Mouse (Mus musculus): ENCODE measurements around the gene Bax.

Gene Bax

GRCm38 (mm10) chr7:45456721-45457203 is 9.9 kb downstream of the Bax start:
- DNase-seq (ENCODE audit: low read depth, low spot score): no peak

DNA sequence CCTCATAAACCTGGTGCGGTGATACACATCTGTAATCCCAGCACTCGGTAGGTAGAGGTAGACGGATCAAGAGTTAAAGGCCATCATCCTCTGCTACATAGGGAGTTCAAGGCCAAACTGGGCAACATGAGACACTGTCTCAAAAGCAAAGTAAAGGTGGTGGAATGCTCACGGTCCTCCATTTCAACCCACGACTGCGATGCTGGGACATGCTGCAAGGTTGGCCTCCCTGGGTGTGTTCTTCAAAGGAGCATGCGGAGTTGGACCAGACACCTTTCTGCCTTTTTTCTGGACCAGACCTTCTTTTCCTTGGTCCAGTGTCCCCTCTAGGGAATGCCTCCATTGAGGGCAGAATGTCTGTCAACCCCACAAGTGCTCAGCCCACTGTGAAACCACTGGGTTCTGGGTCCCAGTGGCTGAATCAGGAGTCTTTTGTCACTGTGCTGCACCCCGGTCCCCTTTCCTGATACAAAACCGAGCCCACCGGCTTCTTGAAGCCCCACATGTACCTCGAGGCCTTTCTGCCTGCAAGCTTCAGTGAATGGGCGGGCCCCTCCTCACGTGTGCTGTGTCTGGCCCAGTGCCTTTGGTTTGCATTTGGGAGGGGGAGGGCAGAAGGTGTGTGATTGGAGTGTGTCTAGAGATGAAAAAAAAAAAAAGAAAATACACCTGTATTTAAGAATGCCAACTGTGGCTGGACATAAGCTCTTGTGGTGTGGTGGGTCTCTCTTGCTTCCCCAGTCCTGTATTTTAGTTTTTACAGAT is 10.6 kb downstream of the Bax start:
- no peak for DNase-seq (ENCODE audit: low read depth, low spot score)

- no peak for DNase-seq (ENCODE audit: low read depth, low spot score)
Observed at GRCm38 (mm10) chr7:45454971-45455370, 11.7 kb downstream of the Bax start.

DNA sequence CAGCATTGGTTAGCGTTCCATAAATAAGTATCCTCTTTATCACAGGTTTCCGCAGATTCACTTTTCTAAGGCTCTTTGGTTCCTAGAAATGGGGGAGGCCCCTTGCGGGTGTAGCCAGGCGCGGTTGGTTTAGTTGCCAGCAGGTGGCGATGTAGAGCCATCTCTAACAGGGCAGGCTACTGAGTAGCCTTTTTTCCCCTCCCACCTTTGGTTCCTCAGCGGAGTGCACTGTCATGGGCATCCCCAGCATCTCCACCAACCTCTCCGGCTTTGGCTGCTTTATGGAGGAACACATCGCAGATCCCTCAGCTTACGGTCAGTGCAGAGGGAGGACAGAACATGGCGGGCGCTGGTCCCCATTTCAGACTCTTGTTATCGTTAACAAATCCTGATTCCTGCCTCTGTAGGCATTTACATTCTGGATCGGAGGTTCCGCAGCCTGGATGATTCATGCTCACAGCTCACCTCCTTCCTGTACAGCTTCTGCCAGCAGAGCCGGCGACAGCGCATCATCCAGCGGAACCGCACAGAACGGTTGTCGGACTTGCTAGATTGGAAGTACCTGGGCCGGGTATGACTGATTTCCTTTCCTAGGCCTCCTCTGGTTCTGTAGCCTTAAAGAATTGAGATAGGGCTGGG is 15.2 kb downstream of the Bax start:
- peak; percentile 72 for DNase-seq (ENCODE audit: low read depth, low spot score)

DNA sequence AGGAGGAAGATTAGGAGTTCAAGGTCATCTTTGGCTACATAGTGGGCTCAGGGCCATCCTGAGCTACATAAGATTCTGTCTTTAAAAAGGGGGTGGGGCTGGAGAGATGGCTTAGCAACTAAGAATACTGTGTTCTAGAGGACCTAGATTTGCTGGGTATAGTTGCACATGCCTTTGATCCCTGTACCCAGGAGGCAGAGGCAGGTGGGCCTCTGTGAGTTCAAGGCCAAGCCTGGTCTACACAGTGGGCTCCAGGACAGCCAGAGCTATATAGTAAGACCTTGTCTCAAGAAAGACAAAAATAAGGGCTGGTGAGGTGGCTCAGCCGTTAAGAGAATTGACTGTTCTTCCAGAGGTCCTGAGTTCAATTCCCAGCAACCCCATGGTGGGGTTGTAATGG is 16.7 kb downstream of the Bax start:
- no peak for DNase-seq (ENCODE audit: low read depth, low spot score)

- DNase-seq (ENCODE audit: low read depth, low spot score): no peak
Observed at GRCm38 (mm10) chr7:45447325-45447990, 19.2 kb downstream of the Bax start.

GRCm38 (mm10) chr7:45446589-45446988 is 20.1 kb downstream of the Bax start:
- no peak for DNase-seq (ENCODE audit: low read depth, low spot score)

GRCm38 (mm10) chr7:45443526-45444420 is 22.9 kb downstream of the Bax start:
- DNase-seq (ENCODE audit: low read depth, low spot score): no peak

DNA sequence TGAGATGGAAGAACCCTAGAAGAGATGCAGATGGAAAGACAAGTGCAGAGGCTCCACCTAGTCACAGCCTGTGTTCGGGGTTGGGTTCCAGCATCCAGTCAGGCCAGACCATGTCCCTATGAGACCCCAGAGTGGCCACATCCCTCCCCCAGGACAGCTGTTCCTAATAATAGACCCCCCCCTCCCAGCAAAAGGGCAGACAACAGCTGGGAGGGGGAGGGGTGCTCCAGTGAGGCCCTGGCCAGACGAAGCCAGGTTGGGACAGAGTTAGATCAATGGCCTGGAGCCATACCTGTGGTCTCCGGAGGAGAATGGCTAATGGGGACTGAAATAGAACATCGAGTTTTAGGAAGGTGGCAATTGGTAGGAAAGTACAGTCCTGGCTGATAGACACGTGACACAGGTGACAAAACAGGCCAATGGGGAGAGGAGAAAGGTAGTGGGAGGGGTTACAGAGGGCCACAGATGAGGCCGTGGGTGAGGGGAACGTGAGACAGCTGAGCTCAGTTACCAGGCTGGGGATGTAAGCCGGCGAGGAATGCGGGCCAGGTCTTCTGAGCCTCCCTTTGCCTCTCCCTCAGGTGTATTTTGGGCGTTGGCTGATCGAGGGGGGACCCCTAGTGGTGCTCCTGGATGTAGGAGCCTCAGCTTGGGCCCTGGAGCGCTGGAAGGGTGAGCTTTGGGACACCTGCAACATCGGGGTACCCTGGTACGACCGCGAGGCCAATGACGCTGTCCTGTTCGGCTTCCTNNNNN is 29.0 kb downstream of the Bax start, which contains the start of gene Ruvbl2:
Gene Ruvbl2 (minus strand): TSS at position 576 of the 756 bp plus-strand sequence.
- no peak for DNase-seq (ENCODE audit: low read depth, low spot score)

DNA sequence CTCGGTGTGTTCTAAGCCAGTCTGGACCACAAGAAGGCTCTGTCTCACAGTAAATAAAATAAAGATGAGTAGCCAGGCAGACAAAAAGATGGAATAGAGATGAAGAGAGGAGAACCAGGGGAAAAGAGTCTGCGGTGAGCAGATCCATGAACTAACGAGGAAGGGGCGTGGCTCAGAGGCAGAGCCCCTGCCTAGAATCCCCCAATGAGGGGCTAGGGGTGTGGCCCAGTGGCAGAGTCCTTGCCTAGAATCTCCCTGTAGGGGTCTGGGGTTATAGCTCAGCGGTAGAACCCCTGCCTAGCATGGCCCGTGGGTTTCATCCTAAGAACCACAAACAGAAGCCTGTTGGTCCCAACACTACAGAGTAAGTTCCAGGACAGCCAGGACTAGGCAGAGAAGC is 29.7 kb downstream of the Bax start:
- no peak for DNase-seq (ENCODE audit: low read depth, low spot score)

GRCm38 (mm10) chr7:45436444-45436843 is 30.3 kb downstream of the Bax start:
- DNase-seq (ENCODE audit: low read depth, low spot score): no peak

DNA sequence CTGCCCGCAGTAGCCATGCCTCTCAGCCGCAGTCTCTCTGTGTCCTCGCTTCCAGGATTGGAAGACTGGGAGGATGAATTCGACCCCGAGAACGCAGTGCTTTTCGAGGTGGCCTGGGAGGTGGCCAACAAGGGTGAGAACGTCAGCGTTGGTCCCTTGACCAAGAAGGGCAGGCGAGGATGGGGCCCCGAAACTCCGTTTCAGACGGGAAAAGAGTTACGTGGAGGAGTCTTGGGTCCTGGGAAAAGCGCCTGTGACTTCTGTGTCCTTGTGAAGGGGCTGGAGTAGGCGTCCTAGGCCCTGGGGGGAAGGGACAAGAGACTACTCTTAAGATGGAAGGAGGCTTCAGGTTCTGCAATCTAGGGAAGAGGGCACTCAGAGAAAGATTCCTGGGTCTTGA is 31.7 kb downstream of the Bax start:
- no peak for DNase-seq (ENCODE audit: low read depth, low spot score)

GRCm38 (mm10) chr7:45434203-45435015 is 32.3 kb downstream of the Bax start, which contains the start of gene Gys1:
Gene Gys1, plus strand, starts transcription at chr7:45434844.
- DNase-seq (ENCODE audit: low read depth, low spot score): peak; percentile 100

DNA sequence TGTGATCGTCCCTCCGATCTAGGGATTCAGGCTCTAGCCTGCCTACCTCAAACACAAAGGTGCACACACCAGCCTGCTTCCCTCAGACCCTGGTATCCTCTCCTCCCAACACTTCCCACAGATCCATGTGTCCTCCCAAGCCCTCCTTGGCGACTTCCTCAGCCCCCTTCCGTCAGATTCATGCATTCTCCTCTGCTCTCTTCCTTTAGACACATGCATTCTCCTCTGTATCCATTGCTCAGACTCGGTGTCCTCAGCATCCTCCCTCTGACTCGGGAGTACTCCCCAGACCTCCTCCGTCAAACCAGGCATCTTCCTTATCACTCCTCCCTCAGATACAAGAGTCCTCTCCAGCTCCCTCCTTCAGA is 32.9 kb downstream of the Bax start:
- no peak for DNase-seq (ENCODE audit: low read depth, low spot score)

- DNase-seq (ENCODE audit: low read depth, low spot score): no peak
Observed at GRCm38 (mm10) chr7:45426556-45426955, 40.1 kb downstream of the Bax start.

DNA sequence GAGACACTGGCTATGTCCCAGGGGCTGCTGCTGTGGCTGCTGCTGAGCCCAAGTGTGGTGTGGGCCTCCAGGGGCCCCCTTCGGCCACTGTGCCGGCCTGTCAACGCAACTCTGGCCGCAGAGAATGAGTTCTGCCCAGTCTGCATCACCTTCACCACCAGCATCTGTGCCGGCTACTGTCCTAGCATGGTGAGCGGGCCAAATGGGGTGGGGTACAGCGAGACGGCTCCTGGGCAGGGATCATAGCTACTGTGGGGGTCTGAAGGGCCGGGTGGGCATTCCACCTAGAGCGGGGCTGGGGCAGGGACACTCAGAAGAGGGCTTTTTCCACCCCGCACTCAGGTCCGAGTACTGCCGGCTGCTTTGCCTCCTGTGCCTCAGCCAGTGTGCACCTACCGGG is 45.5 kb downstream of the Bax start:
- DNase-seq (ENCODE audit: low read depth, low spot score): no peak

GRCm38 (mm10) chr7:45420615-45420919 is 46.1 kb downstream of the Bax start, which contains the start of gene Lhb:
Gene Lhb, plus strand, starts transcription at chr7:45420820.
- no peak for DNase-seq (ENCODE audit: low read depth, low spot score)

DNA sequence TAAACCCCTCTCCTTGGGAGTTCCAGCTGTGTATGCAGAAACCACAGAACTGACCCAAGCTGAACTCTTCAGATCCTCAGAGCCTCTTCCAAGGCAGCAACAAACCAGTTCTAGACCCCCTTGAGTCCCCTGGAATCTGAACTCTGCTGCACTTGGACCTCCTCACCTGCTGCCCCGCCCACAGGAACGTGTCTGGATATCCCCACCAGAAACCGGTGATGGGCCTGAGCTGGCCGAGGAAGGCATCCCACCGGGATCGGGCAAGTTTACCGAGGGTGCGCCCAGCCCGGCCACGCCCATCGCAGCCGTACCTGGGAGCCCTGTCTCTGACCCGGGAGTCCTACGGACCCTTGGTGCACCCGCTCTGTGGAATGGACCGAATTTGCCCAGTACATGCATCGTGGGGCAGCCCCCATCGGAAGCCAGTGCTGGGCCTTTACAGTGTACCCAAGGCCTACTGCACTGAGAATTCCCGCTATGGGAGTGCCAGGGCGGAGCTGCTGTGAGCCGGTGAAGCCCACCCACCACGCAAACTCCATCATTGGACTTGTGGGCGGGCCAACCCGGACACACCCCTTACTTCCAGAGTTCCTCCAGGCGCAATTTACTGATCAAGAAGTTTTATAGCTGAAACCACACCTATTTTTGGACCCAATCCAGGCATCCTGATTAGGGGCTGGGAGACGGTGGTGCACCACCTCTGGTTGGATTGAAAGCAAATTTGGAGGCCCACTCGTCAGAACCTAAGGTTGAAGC is 46.7 kb downstream of the Bax start:
- no peak for DNase-seq (ENCODE audit: low read depth, low spot score)

- DNase-seq (ENCODE audit: low read depth, low spot score): no peak
Observed at GRCm38 (mm10) chr7:45417962-45418492, 48.7 kb downstream of the Bax start.

All from telencephalon, adult 2 months (tissue).